Mouse (Mus musculus) ovary, postnatal 14 days (tissue): ENCODE measurements around the gene Map10.

Source experiments
- DNase-seq: peaks from one replicate; pipeline ENCODE4 v3.0.0; 2022; ENCODE audit warnings: low spot score

Gene Map10

GRCm38 (mm10) chr8:125669700-125670195, at the start of gene Map10:
Map10 (plus strand) TSS chr8:125669818.
- DNase-seq: peak; percentile 77

DNA sequence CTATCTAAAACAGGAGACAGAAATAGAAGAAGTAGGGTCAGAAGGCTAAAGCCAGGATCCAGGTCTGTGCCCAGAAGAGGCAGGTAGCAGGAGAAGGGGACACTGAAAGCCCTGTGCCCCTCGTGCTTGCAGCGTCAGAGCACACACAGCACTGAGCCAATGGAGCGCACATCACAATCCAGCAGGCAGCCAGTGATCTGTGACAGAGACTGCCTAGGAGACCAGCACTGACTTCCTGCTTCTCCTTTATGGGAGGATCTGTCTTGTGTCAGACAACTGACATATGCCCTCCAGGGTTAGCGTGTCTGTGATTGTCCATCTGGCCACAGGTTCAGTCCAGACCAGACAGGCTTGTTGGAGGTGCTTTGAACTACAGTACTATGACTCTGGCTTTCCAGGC, 49.3 kb upstream of the Map10 start:
- DNase-seq: no peak

- no peak for DNase-seq
These were observed 45.3 kb upstream of the Map10 start for GRCm38 (mm10) chr8:125624287-125624686.

DNA sequence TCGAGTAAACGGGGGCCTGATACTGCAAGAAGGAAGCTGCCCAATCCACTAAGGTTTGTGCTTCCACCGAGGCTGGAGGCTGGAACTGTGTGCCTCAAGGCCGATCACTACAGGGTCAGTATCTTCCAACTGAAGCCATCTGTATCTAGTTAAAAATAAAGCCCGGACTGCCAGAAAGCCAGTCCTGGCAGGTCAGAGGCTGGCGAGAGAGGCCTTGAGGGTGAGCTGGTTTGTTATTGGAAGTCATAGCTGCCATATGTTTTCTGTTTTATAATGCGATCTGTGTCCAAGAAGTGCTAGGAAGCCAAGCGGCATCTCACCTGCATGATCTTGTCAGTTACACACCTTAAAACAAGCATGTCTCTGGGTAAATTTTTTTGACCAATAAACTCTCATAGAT, 43.2 kb upstream of the Map10 start:
- no peak for DNase-seq

DNA sequence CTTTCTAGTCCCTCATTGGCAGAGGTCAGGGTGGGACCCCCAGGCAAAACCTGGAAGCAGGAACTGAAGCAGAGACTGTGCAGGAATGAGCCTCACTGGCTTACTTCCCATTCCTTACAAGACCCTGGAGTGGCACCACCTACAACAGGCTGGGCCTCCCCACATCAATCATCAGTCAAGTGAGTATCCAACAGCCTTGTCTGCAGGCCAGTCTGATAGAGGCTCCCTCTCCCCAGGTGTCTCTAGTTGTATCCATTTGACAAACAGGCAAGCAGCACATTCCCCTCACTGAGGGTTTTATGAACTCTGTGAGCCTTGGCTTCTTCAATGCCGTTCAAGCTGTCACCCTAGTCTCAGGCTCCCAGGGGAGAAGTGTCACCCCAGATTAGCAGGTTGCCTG, 40.8 kb upstream of the Map10 start:
- DNase-seq: no peak

GRCm38 (mm10) chr8:125638411-125639058, 31.1 kb upstream of the Map10 start:
- DNase-seq: no peak

DNA sequence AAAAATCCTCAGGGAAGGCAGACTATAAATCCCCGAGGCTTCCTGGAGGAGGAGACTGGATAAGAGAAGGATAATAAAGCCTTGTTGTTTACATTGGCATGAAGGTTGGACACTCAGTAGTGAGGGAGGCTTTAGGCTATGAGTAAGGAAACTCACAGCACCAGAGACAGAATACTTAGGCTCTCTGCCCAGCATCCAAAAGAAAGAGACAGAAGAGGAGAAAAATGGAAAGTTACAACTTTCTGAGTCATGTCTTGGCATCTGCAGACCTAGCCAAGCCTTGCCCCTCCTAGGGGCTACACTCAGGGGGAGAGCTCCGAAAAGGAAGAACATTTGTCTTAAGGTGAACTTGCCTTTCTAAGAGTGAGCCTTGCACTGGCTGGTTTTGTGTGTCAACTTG, 30.0 kb upstream of the Map10 start:
- no peak for DNase-seq

DNA sequence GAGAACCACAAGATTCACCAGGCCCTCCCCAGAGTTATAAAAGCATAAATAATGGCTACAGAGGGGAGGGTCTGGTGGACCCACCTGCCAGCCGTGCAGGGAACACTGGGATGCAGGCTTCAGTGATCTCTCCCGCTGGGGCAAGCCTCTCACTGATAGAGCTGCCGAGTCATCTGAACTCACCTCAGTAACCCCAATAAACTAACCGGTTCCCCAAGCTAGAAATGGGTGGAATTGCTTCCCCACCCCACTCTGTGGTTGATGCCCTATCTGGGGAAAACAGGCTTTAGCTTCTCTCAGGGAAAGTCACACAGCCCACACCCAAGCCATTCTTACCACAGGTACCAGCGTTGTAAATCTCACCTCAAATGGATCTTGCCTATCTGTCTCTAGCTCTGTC, 28.9 kb upstream of the Map10 start:
- no peak for DNase-seq

GRCm38 (mm10) chr8:125641808-125642207, 27.8 kb upstream of the Map10 start:
- no peak for DNase-seq

GRCm38 (mm10) chr8:125645757-125646478, 23.7 kb upstream of the Map10 start:
- DNase-seq: no peak

DNA sequence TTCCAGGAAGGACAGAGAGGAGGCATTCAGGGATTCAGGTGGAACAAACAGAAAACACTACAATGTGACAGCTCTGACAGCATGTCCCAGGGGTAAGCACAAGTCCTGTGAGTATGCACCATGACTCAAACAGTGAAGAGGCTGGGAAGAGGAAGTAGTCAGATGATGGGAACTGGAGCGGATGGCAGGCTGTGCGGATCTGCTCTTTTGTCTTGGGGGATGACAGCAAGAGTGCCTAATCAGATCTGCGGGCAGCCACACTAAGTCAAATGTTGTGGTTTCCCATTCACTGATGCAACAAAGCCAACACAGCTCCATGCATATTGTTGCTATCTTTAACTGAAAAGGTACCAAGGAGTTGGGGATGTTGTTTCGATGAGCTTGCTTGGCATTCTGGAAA, 20.2 kb upstream of the Map10 start:
- DNase-seq: no peak

DNA sequence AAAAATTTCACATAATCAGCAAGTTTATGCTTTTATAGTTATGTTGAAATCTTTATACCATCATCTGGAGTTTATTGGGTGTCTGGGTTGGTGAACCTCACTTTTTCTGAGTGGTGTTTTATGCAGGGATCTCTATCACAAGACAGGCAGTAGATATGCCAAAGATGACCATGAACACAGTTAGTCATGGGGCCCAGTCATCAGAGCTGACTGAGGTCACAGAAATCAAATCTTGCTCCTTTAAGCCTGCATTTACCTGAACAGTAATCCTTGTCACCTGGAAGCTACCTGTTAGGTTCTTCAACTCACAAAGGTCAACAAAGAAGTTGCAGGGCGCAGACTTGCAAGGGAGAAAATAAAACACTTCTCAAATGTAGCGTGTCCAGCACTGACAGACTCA, 14.8 kb upstream of the Map10 start:
- no peak for DNase-seq

DNA sequence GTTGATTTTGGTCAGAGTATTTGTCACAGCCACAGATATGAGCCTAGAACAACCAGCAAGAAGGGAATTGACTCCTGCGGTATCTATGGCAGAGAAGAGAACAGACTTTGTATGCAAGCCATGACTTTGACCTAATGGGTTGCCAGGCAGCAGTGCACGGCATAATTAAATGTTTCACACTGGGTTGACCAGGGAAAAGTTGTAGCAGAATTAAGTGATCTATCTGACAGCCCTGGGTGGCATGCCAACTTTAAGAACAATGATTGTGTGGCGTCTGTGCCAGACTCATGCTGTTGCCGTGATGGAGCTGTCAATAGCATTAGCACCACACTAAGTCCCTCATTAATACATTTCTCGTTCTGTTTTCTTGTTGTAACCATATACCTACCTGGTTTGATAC, 11.1 kb upstream of the Map10 start:
- DNase-seq: no peak

GRCm38 (mm10) chr8:125658926-125659325, 10.7 kb upstream of the Map10 start:
- DNase-seq: no peak

- no peak for DNase-seq
These were observed 9.2 kb upstream of the Map10 start for GRCm38 (mm10) chr8:125660397-125660796.

DNA sequence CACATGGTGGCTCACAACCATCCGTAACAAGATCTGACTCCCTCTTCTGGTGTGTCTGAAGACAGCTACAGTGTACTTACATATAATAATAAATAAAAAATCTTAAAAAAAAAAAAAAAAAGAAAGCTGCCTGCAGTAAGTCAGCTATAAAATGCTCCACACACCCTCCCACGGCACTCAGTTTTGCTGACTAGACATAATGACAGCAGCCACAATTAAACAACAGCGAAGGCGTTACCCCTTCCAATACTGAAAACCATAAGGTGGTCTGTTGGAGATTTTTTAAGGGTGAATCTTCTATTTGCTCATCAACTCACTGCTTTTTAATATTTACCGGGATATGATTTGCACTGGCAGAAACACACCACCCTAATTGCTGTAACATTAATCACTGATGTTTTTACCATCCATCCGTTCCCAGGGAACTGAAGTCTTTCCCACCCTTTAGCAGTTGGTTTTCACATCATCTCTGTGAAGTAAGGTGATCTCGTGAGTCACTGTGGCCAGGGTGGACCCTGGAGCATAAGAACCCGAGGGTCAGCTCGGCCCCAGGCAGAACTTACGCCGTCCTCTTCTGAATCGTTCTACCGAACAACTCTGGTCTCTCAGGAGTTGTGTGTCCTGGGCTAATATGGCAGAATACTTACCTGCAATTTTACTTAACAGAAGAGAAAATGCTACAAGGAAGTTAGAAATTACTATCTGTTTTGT, 7.5 kb upstream of the Map10 start:
- no peak for DNase-seq

GRCm38 (mm10) chr8:125662669-125663048, 7.0 kb upstream of the Map10 start:
- no peak for DNase-seq

DNA sequence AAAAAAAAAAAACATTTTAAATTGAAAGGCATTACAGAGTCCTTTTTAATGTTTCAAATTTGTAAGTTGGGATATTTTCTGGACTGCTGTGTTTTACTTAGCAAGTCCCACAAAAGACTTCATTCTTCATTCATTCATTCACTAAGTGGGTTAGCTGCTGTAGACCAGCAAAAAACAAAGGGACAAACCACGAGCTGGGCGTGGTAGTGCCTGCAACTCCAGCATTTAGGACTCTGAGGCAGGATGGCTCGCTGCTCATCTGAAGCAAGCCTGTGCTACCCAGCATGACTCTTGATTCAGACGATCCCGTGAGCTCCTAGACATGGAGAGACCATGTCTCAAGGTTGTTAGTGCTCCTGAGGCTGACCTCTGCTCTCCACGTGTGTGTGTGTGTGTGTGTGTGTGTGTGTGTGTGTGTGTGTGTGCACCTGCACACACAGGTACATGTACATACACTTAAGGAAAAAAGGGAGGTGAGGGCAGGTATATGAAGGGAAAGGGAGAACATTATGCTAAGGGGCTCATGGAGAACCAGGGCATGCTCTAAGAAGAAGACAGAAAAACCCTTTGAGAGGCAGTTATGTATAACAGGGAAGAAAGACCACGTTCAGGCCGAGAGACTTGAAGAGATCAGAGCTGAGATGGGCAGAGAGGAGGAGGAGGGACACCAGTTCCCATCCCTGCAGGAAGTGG, 4.3 kb upstream of the Map10 start:
- no peak for DNase-seq

- DNase-seq: no peak
These were observed 3.8 kb upstream of the Map10 start for GRCm38 (mm10) chr8:125665876-125666186.

DNA sequence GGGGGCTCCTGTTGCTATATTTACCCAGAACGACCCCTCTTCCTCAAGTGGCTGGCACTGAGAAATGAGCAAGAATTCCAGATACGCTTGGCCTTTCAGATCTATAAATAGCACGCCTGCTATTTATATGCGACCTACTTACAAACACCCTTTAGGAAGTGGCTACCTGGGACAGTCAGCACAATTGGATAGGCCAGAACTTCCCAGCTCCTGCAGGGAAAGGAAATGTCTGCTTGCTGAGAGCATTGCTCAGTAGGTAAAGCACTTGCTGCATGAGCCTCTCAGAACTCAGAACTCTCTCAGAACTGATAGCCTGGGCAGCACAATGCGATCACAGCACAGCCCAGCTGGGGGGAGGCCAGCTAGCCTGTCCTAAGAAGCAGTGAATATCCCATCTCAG, 3.4 kb upstream of the Map10 start:
- DNase-seq: no peak

DNA sequence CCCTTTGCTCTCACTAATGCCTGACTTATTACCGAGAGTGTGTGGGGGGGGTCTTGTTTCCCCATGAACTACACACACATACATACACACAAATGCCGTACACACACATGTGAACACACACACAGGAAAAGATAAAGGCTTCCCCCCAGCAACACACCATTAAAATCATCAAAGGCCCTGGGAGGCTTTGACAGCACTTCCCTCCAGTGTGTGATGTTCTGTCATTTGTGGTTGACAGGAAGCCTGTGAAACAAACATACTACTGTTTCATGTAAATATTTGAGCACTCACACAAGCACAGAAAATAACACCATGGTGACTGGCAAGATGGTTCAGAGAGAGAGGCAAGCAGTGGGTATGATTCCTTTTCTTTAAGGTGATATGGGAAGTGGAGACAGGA, 2.4 kb upstream of the Map10 start:
- DNase-seq: no peak

DNA sequence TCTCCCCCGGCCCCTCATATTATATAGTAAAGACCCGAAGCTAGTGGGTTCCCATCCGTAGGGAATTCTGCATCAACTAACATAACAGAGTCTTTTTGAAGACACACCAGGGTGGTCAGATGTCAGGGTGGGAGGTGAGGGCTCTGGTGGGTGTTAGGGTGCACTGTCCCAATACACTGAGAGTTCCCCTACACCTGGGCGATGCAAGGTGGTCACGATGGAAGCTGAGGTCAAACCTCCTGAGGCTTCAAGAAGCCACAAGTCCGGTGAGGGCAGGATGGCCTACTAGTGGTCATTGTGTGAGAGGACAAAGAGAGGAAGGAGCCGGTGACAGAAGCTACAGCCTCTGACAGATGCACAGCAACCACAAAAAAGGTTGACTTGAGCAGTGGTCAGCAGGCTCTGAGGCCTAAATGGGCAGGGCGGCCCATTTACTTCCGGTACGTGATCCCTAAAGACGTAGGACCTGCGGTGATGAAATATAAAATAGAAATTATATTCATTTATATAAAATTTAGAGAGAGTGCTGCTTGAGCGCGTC, 389 bp upstream of the Map10 start:
- DNase-seq: no peak

- DNase-seq: no peak
These were observed 802 bp downstream of the Map10 start for GRCm38 (mm10) chr8:125670420-125670819.
